Mouse (Mus musculus): ENCODE data around the gene Tpr. TPM values are rescaled to one million over a fixed set of nuclear protein-coding genes. Genes with fewer than 3 reads are reported as not detected.

Tpr gene
- polyA plus RNA-seq (2015; fragmentation: Nextera tagmentation; extraction: Ambion mirVana) = 112 and 124 TPM in 2 replicates

- peaks cover 14% of the 10 kb centered on the region; the same call in 1 of the 2 replicates for H3K36me3 ChIP-seq (ENCODE audit: control insufficient read depth, insufficient read depth, low read length)
- H3K27me3 ChIP-seq (replicated peaks; ENCODE audit: control insufficient read depth, insufficient read depth, low read length) = no peaks in the 10 kb centered on the region
- ATAC-seq = peak; percentile 99
- WGBS = 0% methylated on average over 71 of the region's 76 CpGs
- peaks cover 8% of the 10 kb centered on the region for H3K4me1 ChIP-seq (ENCODE audit: control insufficient read depth, insufficient read depth, low read depth, low read length)
- peak within 1 kb of the TSS; percentile 80 for H3K4me3 ChIP-seq (ENCODE audit: low read length)
- peak within 1 kb of the TSS; percentile 82 for H3K9ac ChIP-seq (ENCODE audit: low read depth, low read length)
- H3K27ac ChIP-seq (ENCODE audit: low read depth, low read length) = peak within 1 kb of the TSS; percentile 98
- no peaks in the 10 kb centered on the region for H3K9me3 ChIP-seq (ENCODE audit: control insufficient read depth, low read length)
- H3K4me2 ChIP-seq (ENCODE audit: low read length) = peak within 1 kb of the TSS; percentile 81
These were observed at the start of gene Tpr, which contains the start of gene Odr4 for GRCm38 (mm10) chr1:150392638-150393487. Gene Tpr, plus strand, starts transcription at chr1:150392838. Gene Odr4, minus strand, starts transcription at chr1:150393080.

GRCm38 (mm10) chr1:150360864-150361263 is 31.8 kb upstream of the Tpr start:
- no peaks in the 10 kb centered on the region for H3K9me3 ChIP-seq (ENCODE audit: control insufficient read depth, low read length)
- no peak overlapping the region for H3K4me3 ChIP-seq (ENCODE audit: low read length)
- H3K36me3 ChIP-seq (ENCODE audit: control insufficient read depth, insufficient read depth, low read length) = peaks cover 16% of the 10 kb centered on the region
- no peak for ATAC-seq
- WGBS = 97% methylated on average over 1 of the region's 1 CpGs
- no peak overlapping the region for H3K4me2 ChIP-seq (ENCODE audit: low read length)
- H3K27ac ChIP-seq (ENCODE audit: low read depth, low read length) = no peak overlapping the region
- H3K9ac ChIP-seq (ENCODE audit: low read depth, low read length) = no peak overlapping the region
- no peaks in the 10 kb centered on the region for H3K27me3 ChIP-seq (replicated peaks; ENCODE audit: control insufficient read depth, insufficient read depth, low read length)
- H3K4me1 ChIP-seq (ENCODE audit: control insufficient read depth, insufficient read depth, low read depth, low read length) = no peaks in the 10 kb centered on the region

- no peak overlapping the region for H3K9ac ChIP-seq (ENCODE audit: low read depth, low read length)
- no peak overlapping the region for H3K4me2 ChIP-seq (ENCODE audit: low read length)
- H3K27me3 ChIP-seq (replicated peaks; ENCODE audit: control insufficient read depth, insufficient read depth, low read length) = no peaks in the 10 kb centered on the region
- no peaks in the 10 kb centered on the region for H3K4me1 ChIP-seq (ENCODE audit: control insufficient read depth, insufficient read depth, low read depth, low read length)
- ATAC-seq = no peak
- no peak overlapping the region for H3K27ac ChIP-seq (ENCODE audit: low read depth, low read length)
- no peaks in the 10 kb centered on the region for H3K36me3 ChIP-seq (ENCODE audit: control insufficient read depth, insufficient read depth, low read length)
- H3K9me3 ChIP-seq (ENCODE audit: control insufficient read depth, low read length) = no peaks in the 10 kb centered on the region
- H3K4me3 ChIP-seq (ENCODE audit: low read length) = no peak overlapping the region
- 91% methylated on average over 3 of the region's 3 CpGs for WGBS
These were observed 19.7 kb upstream of the Tpr start for GRCm38 (mm10) chr1:150372895-150373294.

GRCm38 (mm10) chr1:150374247-150374646 is 18.4 kb upstream of the Tpr start:
- Histone ChIP-seq H3K4me3 (ENCODE audit: low read length) (no peak overlapping the region), H3K36me3 (ENCODE audit: control insufficient read depth, insufficient read depth, low read length) (0 out of 2 replicates have a peak, but pooled peaks cover 2% of the 10 kb centered on the region), H3K27me3 (replicated peaks; ENCODE audit: control insufficient read depth, insufficient read depth, low read length) (no peaks in the 10 kb centered on the region), H3K9me3 (ENCODE audit: control insufficient read depth, low read length) (no peaks in the 10 kb centered on the region), H3K9ac (ENCODE audit: low read depth, low read length) (no peak overlapping the region), H3K4me2 (ENCODE audit: low read length) (no peak overlapping the region), H3K4me1 (ENCODE audit: control insufficient read depth, insufficient read depth, low read depth, low read length) (no peaks in the 10 kb centered on the region), H3K27ac (ENCODE audit: low read depth, low read length) (no peak overlapping the region)
- whole genome bisulfite sequencing = 95% methylated on average over 2 of the region's 2 CpGs
- no peak for ATAC-seq

- H3K4me1 ChIP-seq (ENCODE audit: control insufficient read depth, insufficient read depth, low read depth, low read length) = no peaks in the 10 kb centered on the region
- H3K36me3 ChIP-seq (ENCODE audit: control insufficient read depth, insufficient read depth, low read length) = peaks cover 20% of the 10 kb centered on the region
- no peak overlapping the region for H3K9ac ChIP-seq (ENCODE audit: low read depth, low read length)
- no peak overlapping the region for H3K27ac ChIP-seq (ENCODE audit: low read depth, low read length)
- H3K9me3 ChIP-seq (ENCODE audit: control insufficient read depth, low read length) = no peaks in the 10 kb centered on the region
- H3K27me3 ChIP-seq (replicated peaks; ENCODE audit: control insufficient read depth, insufficient read depth, low read length) = no peaks in the 10 kb centered on the region
- no peak overlapping the region for H3K4me2 ChIP-seq (ENCODE audit: low read length)
- WGBS = 95% methylated on average over 4 of the region's 4 CpGs
- H3K4me3 ChIP-seq (ENCODE audit: low read length) = no peak overlapping the region
- no peak for ATAC-seq
These were observed 8.5 kb upstream of the Tpr start for GRCm38 (mm10) chr1:150384138-150384537.

- Histone ChIP-seq H3K27me3 (replicated peaks; ENCODE audit: control insufficient read depth, insufficient read depth, low read length) (no peaks in the 10 kb centered on the region), H3K9ac (ENCODE audit: low read depth, low read length) (no peak overlapping the region), H3K4me1 (ENCODE audit: control insufficient read depth, insufficient read depth, low read depth, low read length) (peaks cover 4% of the 10 kb centered on the region), H3K4me2 (ENCODE audit: low read length) (no peak overlapping the region), H3K4me3 (ENCODE audit: low read length) (no peak overlapping the region), H3K9me3 (ENCODE audit: control insufficient read depth, low read length) (no peaks in the 10 kb centered on the region), H3K27ac (ENCODE audit: low read depth, low read length) (no peak overlapping the region), H3K36me3 (ENCODE audit: control insufficient read depth, insufficient read depth, low read length) (peaks cover 20% of the 10 kb centered on the region)
- 96% methylated on average over 9 of the region's 9 CpGs for WGBS
- ATAC-seq = no peak
These were observed 5.1 kb upstream of the Tpr start for GRCm38 (mm10) chr1:150387572-150387971.

GRCm38 (mm10) chr1:150389390-150390129 is 3.1 kb upstream of the Tpr start:
- Histone ChIP-seq H3K36me3 (ENCODE audit: control insufficient read depth, insufficient read depth, low read length) (peaks cover 15% of the 10 kb centered on the region), H3K27ac (ENCODE audit: low read depth, low read length) (no peak overlapping the region), H3K4me1 (ENCODE audit: control insufficient read depth, insufficient read depth, low read depth, low read length) (peaks cover 8% of the 10 kb centered on the region), H3K9me3 (ENCODE audit: control insufficient read depth, low read length) (no peaks in the 10 kb centered on the region), H3K27me3 (replicated peaks; ENCODE audit: control insufficient read depth, insufficient read depth, low read length) (no peaks in the 10 kb centered on the region), H3K4me2 (ENCODE audit: low read length) (no peak overlapping the region), H3K9ac (ENCODE audit: low read depth, low read length) (no peak overlapping the region), H3K4me3 (ENCODE audit: low read length) (no peak overlapping the region)
- WGBS = 93% methylated on average over 6 of the region's 6 CpGs
- ATAC-seq = no peak

- Histone ChIP-seq H3K9ac (ENCODE audit: low read depth, low read length) (peak overlapping the region; percentile 82), H3K4me3 (ENCODE audit: low read length) (peak overlapping the region; percentile 80), H3K4me2 (ENCODE audit: low read length) (peak overlapping the region; percentile 78), H3K27ac (ENCODE audit: low read depth, low read length) (peak overlapping the region; percentile 98), H3K27me3 (replicated peaks; ENCODE audit: control insufficient read depth, insufficient read depth, low read length) (no peaks in the 10 kb centered on the region), H3K4me1 (ENCODE audit: control insufficient read depth, insufficient read depth, low read depth, low read length) (peaks cover 8% of the 10 kb centered on the region), H3K9me3 (ENCODE audit: control insufficient read depth, low read length) (no peaks in the 10 kb centered on the region), H3K36me3 (ENCODE audit: control insufficient read depth, insufficient read depth, low read length) (peaks cover 14% of the 10 kb centered on the region)
- peak; percentile 31 for ATAC-seq
- WGBS = 26% methylated on average over 11 of the region's 11 CpGs
These were observed 554 bp upstream of the Tpr start for GRCm38 (mm10) chr1:150391931-150392637.
